Mouse (Mus musculus) urinary bladder, postnatal 25 days (tissue): ENCODE data around the gene Hmgn2.

Experiments used
- DNase-seq: peaks from one replicate; pipeline ENCODE4 v3.0.0; 2022; ENCODE audit warnings: low spot score

The Hmgn2 gene

GRCm38 (mm10) chr4:133923743-133924142 is 44.7 kb downstream of the Hmgn2 start:
- DNase-seq, result no peak

GRCm38 (mm10) chr4:133918093-133918825 is 50.2 kb downstream of the Hmgn2 start:
- DNase-seq, result peak; percentile 39
